ENCODE assay signal across 13 mouse cellular contexts in the genomic region with DNA sequence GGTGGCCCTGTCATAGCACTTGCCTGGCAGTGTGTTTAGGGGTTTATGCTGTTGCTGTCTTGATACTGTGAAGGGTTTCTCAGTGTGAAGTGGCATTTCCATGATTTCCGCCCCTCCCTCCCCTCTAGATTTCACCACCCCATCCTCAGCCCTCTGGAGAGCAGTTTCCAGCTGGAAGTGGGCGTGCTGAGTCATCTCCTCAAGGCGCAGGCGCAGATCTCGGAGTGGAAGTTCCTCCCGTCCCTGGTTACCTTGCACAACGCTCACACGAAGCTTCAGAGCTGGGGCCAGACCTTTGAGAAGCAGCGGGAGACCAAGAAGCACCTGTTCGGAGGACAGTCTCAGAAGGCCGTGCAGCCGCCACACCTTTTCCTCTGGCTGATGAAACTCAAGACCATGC. TPM values are rescaled to one million over a fixed set of nuclear protein-coding genes. Genes with fewer than 3 reads are reported as not detected.
DNase-seq lines count a peak whose midpoint lies in the region; ATAC-seq and TF ChIP-seq lines count a peak whose summit lies in the region.
"Had no signal": no experiment of that assay in that cellular context is flagged by ENCODE, and none has a peak within 500 bp of the region (broad histone marks: within the 10 kb centered on the region; RNA-seq: fewer than 3 reads in every experiment).

No protein-coding gene starts in this region.

- no peaks in the 10 kb centered on the region for H3K36me3 ChIP-seq in lung, postnatal 0 days (ENCODE audit: insufficient read depth, low read length)
- H3K36me3 ChIP-seq in hindbrain, embryonic 14.5 days (replicated peaks; ENCODE audit: control insufficient read depth, insufficient read depth) = peaks cover 40% of the 10 kb centered on the region
- peaks cover 77% of the 10 kb centered on the region for H3K36me3 ChIP-seq in hindbrain, embryonic 10.5 days

- DNase-seq in left cerebral cortex, adult 11 months (ENCODE audit: low spot score) = peak; percentile 55
- DNase-seq in left cerebral cortex, postnatal 10 days (ENCODE audit: extremely low spot score in 1 of 2, low spot score in 2 of 2) = no peak
- peak; percentile 71 to 76 for DNase-seq in frontal cortex, postnatal 36 days (ENCODE audit: low spot score in 2 of 2)
- DNase-seq in lung, postnatal 0 days (ENCODE audit: low spot score) = peak; percentile 56
- DNase-seq in telencephalon, adult 2 months (ENCODE audit: low read depth, low spot score) = peak; percentile 53
- no peak for DNase-seq in hindbrain, embryonic 14.5 days (ENCODE audit: low spot score)
- DNase-seq in retina, embryonic 14.5 days (ENCODE audit: low spot score) = no peak
- DNase-seq in hindbrain, embryonic 10.5 days (ENCODE audit: low spot score) = no peak
- DNase-seq: kidney, adult 2 months had no signal

- WGBS in lung, postnatal 0 days = 79% methylated on average over 12 of the region's 12 CpGs
- WGBS in hindbrain, embryonic 14.5 days = 95% methylated on average over 12 of the region's 12 CpGs
- WGBS in hindbrain, embryonic 10.5 days = 94% methylated on average over 12 of the region's 12 CpGs

- no peak for TF ChIP-seq EP300 in lung, postnatal 0 days (IDR thresholded peaks at IDR 0.05)

- no peak overlapping the region for H3K4me2 ChIP-seq in lung, postnatal 0 days (replicated peaks; ENCODE audit: low read depth, low read length)
- no peak overlapping the region for H3K4me2 ChIP-seq in hindbrain, embryonic 14.5 days (replicated peaks)
- H3K4me2 ChIP-seq: forebrain, embryonic 15.5 days; limb, embryonic 15.5 days; midbrain, embryonic 12.5 days had no signal

- H3K4me3 ChIP-seq in lung, postnatal 0 days (ENCODE audit: low read depth, low read length) = no peak overlapping the region
- H3K4me3 ChIP-seq in hindbrain, embryonic 14.5 days (replicated peaks; ENCODE audit: low read length) = no peak overlapping the region
- no peak overlapping the region for H3K4me3 ChIP-seq in hindbrain, embryonic 10.5 days
- H3K4me3 ChIP-seq: forebrain, embryonic 15.5 days; limb, embryonic 15.5 days; midbrain, embryonic 12.5 days had no signal

- peak; percentile 23 for ATAC-seq in lung, postnatal 0 days
- ATAC-seq in hindbrain, embryonic 14.5 days (ENCODE audit: low FRiP score) = no peak
- ATAC-seq: CD4-positive, CD25-positive, alpha-beta regulatory T cell, adult 4 months; forebrain, embryonic 15.5 days had no signal

- no peak for TF ChIP-seq CTCF in lung, postnatal 0 days (IDR thresholded peaks at IDR 0.05)

- no peak overlapping the region for H3K27ac ChIP-seq in lung, postnatal 0 days (ENCODE audit: low read length)
- H3K27ac ChIP-seq in hindbrain, embryonic 14.5 days = no peak overlapping the region
- no peak overlapping the region for H3K27ac ChIP-seq in hindbrain, embryonic 10.5 days
- H3K27ac ChIP-seq: forebrain, embryonic 15.5 days; limb, embryonic 15.5 days; midbrain, embryonic 12.5 days had no signal

- H3K9me3 ChIP-seq in lung, postnatal 0 days (ENCODE audit: low read length) = no peaks in the 10 kb centered on the region
- H3K9me3 ChIP-seq in hindbrain, embryonic 14.5 days (ENCODE audit: control insufficient read depth, low read length) = no peaks in the 10 kb centered on the region
- 0 out of 2 replicates have a peak, but pooled peaks cover 6% of the 10 kb centered on the region for H3K9me3 ChIP-seq in hindbrain, embryonic 10.5 days
- H3K9me3 ChIP-seq: forebrain, embryonic 15.5 days; limb, embryonic 15.5 days; midbrain, embryonic 12.5 days had no signal

- intact Hi-C loops in left cerebral cortex, postnatal 10 days (cut with DNase I) = no loop called here

- no peaks in the 10 kb centered on the region for H3K4me1 ChIP-seq in lung, postnatal 0 days (ENCODE audit: insufficient read depth, low read depth, low read length)
- H3K4me1 ChIP-seq in hindbrain, embryonic 14.5 days (replicated peaks; ENCODE audit: control insufficient read depth, insufficient read depth, low read length) = no peaks in the 10 kb centered on the region
- no peaks in the 10 kb centered on the region for H3K4me1 ChIP-seq in hindbrain, embryonic 10.5 days (replicated peaks)
- H3K4me1 ChIP-seq: forebrain, embryonic 15.5 days; limb, embryonic 15.5 days; midbrain, embryonic 12.5 days had no signal

- no peak overlapping the region for H3K9ac ChIP-seq in lung, postnatal 0 days (replicated peaks; ENCODE audit: low read depth)
- H3K9ac ChIP-seq in hindbrain, embryonic 14.5 days = no peak overlapping the region
- H3K9ac ChIP-seq: forebrain, embryonic 15.5 days; limb, embryonic 15.5 days; midbrain, embryonic 12.5 days had no signal

- H3K27me3 ChIP-seq in lung, postnatal 0 days (replicated peaks; ENCODE audit: insufficient read depth, low read length) = no peaks in the 10 kb centered on the region
- no peaks in the 10 kb centered on the region for H3K27me3 ChIP-seq in hindbrain, embryonic 14.5 days (ENCODE audit: control insufficient read depth, insufficient read depth, low read length)
- no peaks in the 10 kb centered on the region for H3K27me3 ChIP-seq in hindbrain, embryonic 10.5 days (ENCODE audit: insufficient read depth, poor library complexity, severe bottlenecking)
- H3K27me3 ChIP-seq: forebrain, embryonic 15.5 days; limb, embryonic 15.5 days; midbrain, embryonic 12.5 days had no signal

RNA-seq across cellular contexts. Expression of a gene that starts 10.4 kb away (rescaled TPM):
- total RNA-seq in left cerebral cortex, postnatal 10 days (2021) = 1 to 10 TPM; 8.6 to 8.8 TPM
- polyA plus RNA-seq in lung, postnatal 0 days (2015; fragmentation: Nextera tagmentation; extraction: Ambion mirVana) = 2.5 and 3.0 TPM in 2 replicates
- polyA plus RNA-seq in hindbrain, embryonic 14.5 days (2014; fragmentation: Nextera tagmentation; extraction: Ambion mirVana) = 2.8 and 3.0 TPM in 2 replicates
- 2.5 and 3.0 TPM in 2 replicates for polyA plus RNA-seq in hindbrain, embryonic 10.5 days (2016; fragmentation: Nextera tagmentation; extraction: Ambion mirVana)

Comparison
In these comparisons a context has a peak if more than half of its experiments do, and no peak if none do; other contexts are left out.
1. DNase-seq: peak in left cerebral cortex, adult 11 months (single experiment), frontal cortex, postnatal 36 days (2 of 2), lung, postnatal 0 days (single experiment) and telencephalon, adult 2 months (single experiment); none in left cerebral cortex, postnatal 10 days (0 of 2), hindbrain, embryonic 14.5 days (single experiment), retina, embryonic 14.5 days (single experiment) and hindbrain, embryonic 10.5 days (single experiment).